Mouse (Mus musculus): Measurements from ENCODE around the gene Prss29.

The Prss29 gene

DNA sequence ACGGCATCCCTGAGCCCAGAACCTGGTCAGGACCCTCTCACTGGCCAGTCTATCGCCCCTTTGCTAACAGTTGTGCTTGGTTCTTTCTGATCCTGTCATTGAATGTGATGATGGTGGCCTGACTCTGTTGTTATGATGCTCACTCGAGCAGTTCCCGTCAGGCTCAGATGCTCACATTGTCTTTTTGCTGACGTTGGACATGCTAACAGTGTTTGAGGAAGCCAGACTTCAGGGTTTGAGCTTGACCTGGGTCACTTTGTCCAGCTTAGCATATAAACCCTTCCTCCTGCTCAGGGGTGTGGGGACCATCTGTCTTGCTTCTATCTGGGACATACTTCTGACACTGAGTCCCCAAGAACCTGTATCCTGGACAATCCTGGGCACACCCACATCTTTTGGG is at the start of gene Prss29:
Gene Prss29 (plus strand): TSS at position 301 of the 400 bp plus-strand sequence.
- no peak for DNase-seq (ENCODE audit: inconsistent ontology term)

DNA sequence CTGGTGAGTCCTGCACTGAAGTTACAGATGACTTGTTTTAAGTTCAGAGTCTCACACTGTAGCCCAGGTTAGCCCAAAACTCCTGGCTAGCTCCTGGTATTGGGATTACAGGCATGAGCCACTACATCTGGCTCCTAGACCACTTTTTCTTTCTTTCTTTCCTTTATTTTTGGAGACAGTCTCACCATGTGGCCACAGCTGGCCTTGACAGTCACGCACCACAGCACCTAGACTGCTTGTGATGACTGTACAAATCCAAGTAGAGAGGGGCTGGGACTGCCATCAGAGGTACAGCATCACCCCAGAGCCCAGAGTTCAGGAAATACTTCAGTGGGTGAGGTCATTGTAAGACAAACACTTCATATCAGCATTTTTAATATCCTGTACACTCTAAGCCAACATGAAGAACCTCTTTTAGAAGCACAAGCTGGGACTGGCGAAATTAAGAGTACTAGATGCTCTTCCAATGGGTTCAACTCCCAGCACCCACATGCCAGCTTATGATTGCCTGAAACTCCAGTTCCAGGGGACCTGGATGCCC is 47.6 kb upstream of the Prss29 start:
- no peak for DNase-seq (ENCODE audit: inconsistent ontology term)

DNA sequence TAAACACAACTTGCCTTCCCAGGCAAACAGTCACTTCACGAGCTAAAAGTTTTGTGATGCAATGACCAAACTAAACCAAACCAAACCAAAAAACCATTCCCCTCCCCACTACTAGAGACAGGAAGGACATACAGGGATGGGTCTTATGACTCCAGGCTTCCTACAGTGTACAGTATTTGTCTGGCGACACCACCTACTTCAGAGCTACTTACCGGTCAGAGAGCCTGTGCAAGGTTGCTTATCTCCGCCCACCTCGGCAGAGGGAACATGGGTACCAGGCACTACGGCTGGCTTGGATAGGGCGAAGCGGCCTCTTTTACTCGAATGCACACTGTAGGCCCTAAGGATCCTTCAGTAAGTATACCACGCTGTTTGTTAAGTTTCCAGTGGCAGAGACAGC is 46.1 kb upstream of the Prss29 start:
- peak; percentile 22 for DNase-seq (ENCODE audit: inconsistent ontology term)

DNA sequence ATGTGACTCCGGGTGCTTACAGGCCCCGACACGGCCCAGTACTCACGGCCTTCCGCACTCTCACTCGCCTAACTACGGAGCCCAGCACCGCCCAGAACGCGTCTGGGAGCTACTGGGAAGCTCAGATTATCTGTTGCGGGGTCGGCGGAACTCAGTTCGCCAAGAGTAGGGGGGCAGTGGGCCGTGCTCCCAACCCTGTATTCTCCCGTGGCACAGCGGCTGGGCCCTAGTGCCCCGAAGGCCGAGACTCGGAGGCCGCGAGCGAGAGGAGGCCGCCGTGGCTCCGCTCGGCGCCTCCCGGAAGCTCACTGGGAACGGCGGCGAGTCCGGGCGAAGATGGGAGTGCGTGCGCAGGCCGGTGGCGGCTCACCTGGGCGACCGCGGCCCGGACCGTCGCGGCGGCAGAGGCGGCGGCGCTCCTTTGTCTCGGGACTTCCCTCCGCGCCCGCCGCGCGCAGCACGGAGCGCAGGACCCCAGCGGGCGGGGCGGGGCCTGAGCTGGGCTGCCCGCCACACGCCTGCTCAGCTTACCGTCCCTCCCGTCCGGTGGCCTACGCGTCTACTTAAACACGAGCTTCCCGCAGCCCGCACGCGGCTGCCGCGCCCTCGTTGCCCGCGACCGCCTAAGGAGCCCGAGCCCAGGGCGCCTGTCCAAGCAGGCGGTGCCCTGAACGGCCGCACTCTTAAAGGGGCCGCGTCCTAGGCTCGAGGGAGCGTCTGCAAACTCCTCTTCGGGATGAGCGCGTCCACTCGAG is 45.3 kb upstream of the Prss29 start:
- no peak for DNase-seq (ENCODE audit: inconsistent ontology term)

DNA sequence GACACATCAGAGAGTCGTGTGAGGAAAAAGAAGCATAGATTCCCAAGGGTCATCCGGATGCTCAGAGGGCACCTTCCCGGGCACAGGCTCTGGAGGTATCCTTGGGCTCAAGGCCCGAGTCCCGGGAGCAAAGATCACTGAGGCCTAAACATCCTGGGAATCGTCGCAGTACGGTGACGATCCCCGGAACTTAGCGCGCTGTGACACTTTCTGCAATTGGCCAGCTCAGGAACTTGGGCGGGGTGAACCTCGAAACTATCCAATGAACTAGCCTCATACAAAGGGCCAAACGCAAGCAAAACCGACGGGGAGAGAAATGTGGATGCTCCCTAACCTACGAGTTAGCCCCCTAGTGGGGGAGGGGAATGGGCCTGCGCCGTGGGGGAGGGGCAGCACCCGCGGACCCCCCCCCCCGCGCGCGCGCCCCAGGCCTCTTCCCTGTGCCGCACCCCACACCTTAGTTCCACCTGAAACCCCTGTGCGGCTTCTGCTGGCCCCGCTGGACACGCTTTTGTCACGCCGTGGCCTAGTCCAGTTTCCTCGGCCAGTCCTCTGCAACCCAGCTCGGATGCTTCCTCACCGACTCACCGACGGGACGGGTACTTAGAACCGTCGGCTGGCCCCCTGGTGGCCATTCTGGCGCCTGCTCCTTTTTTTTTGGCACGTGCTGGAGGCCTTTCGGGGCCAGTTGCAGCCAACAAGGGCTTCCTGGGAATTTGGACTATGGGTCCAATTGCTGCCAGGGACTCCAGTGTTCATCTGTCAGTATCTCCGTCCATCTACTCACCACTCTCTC is 44.5 kb upstream of the Prss29 start:
- peak; percentile 100 for DNase-seq (ENCODE audit: inconsistent ontology term)

DNA sequence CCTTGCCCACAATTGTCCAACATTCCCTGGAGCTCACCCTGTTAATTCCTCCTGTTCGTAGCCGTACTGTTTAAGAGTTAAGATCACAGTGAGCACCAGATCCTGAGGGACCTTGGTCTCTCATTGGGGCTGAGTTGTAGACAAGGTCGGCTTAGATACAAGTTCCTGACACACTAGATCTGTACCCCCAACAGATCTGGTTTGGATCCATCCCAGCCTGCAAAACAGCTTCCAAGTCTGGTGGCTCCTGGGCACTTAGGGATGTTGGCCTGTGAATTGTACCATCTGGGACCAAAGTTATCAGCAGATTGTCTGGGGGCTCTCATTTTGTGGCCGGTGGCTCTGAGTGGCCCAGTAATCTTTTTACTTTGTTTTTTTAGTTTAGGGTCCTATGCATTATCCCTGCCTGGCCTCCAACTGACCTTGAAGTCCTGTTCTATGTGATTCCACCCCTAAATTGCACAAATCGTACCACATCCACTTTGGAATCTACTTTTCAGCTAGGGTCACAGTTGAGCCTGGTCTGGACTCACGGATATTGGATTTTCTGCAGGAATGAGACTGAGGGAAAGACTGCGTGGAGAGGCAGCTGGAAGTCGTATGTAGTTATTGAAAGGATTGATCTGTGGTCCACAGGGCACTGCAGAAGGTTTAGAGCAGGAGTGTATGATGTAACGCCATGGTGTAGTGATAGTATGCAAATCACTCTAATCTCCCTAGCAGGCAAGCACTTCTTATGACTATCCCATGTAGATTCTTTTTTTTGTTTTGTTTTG is 43.7 kb upstream of the Prss29 start, which contains the start of gene Ube2i:
Gene Ube2i (minus strand): TSS at position 52 of the 776 bp plus-strand sequence.
- DNase-seq (ENCODE audit: inconsistent ontology term) = no peak

DNA sequence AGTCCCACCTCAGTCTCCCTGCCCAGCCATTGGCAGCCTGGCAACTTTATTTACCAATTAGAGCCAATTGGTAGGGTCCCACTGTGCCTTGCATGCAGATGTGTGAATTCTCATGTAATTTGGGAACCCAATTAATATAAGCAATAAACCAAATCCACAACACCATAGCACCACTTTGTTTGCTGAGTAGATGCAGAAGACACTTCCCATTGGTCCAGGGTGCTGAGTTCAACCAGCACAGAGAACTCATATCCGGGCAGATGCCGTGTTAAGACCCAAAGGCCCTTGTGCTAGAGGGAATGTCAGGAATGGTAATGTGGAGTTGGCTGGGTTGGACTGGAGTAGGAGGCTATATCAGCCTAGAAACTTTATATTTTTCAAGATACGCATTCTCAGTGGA is 42.6 kb upstream of the Prss29 start:
- DNase-seq (ENCODE audit: inconsistent ontology term) = no peak

DNA sequence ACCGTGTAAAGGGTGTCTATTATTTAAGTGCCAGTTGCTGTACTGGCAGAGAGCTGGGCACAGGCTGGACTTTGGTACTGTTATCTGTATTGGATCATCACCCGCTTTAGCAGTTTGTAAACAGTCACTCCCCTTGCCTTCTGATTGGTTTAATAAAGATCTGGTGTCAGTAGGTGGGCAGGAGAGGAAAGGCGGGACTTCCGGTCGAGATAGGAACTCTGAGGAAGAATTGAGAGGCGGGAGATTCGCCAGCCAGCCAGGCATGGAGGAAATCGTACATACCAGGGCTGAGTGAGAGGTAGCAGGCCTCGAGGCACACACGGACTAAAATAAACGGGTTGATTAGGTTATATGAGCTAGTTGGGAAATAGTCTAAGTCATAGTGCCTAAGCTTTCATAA is 36.3 kb upstream of the Prss29 start:
- peak; percentile 7 for DNase-seq (ENCODE audit: inconsistent ontology term)

DNA sequence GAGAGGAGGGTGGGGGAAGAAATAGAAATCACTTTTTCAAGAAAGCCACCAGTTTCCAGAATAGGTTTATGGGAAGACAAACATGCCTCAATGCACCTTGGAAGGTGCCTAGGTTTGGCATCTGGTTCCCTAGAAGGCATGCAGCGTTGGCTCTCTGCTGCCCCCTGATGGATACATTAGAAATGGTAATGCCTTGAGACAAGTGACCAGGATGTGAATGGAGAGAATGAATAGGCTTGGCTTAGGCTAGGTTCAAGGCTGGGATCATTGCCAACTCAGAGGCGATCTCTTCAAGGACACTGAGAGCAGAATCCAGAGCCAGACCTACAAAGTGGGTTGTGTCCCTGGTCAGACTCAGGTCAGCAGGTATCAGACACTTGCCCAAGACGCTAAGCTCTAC is 33.4 kb upstream of the Prss29 start:
- peak; percentile 60 for DNase-seq (ENCODE audit: inconsistent ontology term)

DNA sequence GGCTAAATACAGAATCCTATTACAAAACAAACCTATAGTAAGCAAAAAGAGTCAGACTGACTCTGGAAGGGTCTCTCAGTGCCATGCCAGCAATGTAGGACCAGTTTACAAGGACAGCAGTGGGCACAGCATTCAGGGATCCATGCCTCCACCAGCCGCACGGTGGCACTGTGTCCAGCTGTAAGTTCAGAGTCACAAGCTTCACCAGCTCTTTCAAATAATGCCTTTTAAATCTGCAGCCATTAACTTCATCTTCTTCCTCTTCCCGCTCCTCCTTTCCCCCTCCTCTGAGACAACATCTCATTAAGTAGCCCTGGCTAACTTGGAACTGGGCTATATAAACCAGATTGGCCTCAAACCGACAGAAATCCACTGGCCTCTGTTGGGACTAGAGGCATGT is 29.6 kb upstream of the Prss29 start:
- peak; percentile 30 for DNase-seq (ENCODE audit: inconsistent ontology term)

DNA sequence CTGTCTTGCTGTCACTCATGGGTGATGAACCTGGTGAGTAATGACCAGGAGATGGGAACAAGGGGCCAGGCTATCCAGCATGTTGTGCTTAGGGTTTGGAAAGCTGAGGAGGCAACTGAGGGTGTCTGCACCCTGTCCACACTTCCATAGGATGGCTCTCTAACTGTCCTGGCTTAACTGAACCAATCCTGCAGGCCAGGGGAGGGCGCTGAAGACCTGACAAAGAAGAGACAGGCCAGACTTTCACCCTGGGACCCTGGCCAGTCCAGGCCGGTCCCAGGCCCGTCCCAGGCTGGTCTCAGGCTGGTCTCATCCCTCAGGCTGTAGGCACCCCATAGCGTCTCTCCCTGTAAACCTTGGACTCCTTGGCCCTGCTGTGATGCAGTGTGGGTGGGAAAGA is 28.0 kb upstream of the Prss29 start:
- no peak for DNase-seq (ENCODE audit: inconsistent ontology term)

DNA sequence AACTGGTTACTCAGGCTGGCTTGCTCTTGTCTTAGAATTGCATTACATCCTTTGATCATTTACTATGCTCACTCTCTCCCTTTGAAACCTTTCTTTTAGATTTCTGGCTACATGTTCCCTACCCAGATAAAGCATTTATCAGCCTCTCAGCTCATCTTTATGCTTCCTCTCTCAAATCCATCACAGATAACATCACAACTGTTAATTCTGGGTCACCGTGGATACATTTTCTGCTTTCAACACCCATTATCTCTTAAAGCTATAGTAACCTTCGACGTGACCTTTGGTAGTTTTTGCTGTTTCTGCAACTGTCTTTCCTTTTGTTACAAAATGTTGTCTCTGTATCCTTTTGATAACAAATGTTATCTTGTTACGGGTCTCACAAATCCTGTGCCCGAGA is 25.0 kb upstream of the Prss29 start:
- DNase-seq (ENCODE audit: inconsistent ontology term) = no peak

DNA sequence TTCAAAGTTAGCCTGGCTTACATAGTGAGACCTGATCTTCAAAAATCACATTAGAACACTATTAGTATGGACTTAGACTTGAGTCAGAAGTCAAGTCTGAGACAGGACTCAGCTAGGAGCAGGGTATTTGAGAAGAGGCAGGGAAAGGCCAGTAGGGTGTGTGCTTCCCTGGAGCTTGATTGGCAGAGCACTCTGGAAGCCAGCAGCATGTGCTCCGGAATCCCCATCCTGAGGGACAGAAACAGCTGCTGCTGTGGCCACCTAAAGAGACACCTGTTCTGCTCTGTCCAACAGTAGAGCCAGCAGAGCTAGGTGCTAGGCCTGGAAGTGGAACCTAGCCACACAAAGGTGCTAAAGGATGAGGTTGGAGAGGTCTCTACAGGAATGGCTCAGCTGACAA is 24.3 kb upstream of the Prss29 start:
- DNase-seq (ENCODE audit: inconsistent ontology term) = no peak

DNA sequence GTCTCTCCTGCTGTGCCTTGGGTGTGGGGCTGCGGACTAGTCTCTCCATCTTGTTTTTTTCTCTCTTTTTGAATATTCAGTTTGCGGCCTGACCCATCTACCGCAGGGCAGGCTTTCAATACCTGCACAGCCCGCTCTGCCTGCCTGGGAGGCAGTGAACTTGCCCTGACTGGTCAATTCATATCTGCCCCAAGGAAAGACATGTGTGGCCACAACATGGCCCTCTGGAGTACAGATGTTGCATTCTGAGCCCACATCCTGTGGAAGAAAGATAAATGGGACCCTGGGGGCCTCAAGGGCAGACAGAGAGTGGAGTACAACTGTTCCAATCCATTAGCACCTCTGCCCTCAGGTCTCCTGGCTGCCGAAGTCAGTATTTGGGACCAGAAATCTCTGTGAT is 20.4 kb upstream of the Prss29 start, which contains the start of gene Prss34:
Gene Prss34 (plus strand): TSS at position 301 of the 400 bp plus-strand sequence.
- DNase-seq (ENCODE audit: inconsistent ontology term) = no peak

DNA sequence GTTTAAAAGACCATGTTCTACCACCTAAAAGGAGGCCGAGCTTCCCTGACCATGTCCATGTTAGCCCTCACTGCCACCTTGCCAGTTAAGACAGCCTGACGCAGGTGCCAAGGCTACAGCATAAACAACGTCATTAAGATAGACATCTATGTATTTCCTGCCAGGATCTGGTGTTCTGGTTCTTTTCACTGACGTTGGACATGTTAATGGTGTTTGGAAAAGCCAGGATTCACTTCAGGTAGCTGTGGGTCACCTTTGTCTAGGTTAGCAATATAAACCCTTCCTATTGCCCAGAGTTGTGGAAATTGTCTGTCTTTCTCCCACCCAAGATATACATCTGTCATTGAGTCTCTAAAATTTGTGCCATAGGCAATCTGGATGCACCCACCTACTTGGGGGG is 10.1 kb upstream of the Prss29 start, which contains the start of gene Prss28:
Gene Prss28 (plus strand): TSS at position 301 of the 400 bp plus-strand sequence.
- DNase-seq (ENCODE audit: inconsistent ontology term) = no peak

DNA sequence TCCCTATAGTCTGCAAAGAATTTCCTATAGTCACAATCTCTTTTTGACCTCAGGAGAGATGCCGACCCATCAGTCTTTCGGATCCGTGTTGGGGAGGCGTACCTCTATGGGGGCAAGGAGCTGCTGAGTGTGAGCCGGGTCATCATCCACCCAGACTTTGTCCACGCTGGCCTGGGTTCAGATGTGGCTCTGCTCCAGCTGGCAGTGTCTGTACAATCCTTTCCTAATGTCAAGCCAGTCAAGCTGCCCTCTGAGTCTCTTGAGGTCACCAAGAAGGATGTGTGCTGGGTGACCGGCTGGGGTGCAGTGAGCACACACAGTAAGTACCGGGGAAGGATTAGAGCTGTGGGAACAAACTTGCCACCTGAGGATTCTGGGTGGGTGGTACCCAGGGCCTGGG is 2.4 kb downstream of the Prss29 start:
- no peak for DNase-seq (ENCODE audit: inconsistent ontology term)

DNA sequence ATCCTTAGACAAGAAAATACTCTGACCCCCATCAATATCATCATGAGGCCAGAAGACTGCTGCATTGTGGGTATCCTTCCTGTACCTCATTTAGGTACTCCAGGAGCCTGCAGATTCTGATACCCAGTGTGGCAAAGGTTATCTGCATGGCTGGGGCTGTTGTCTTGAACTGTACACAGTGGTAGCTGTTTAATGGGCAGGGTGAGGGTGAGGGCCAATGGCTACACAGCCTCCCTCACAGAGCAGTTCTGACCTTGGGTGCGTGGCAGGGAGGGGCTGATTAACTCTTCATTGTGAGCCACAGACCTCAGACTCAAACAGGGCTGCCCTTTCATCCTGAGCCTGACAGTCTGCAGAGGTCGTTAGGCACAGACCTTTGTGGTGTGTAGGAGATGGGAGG is 4.5 kb downstream of the Prss29 start:
- no peak for DNase-seq (ENCODE audit: inconsistent ontology term)

DNA sequence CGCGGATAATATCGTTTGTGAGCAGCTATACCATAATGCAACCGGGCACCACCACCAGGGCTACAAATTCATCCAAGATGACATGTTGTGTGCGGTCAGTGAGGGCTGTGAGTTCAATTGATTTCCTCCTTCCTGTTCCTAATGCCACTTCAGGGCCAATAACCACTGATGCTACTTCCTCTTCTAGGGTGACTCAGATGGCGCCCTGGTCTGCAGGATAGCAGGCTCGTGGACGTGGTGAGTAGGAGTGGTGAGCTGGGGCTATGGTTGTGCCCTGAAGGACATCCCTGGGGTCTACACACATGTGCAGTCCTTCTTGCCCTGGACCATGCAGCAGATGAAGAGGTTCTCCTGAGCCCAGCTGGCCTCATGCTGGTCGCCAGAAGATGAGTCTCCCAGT is 13.9 kb downstream of the Prss29 start:
- DNase-seq (ENCODE audit: inconsistent ontology term) = no peak

DNA sequence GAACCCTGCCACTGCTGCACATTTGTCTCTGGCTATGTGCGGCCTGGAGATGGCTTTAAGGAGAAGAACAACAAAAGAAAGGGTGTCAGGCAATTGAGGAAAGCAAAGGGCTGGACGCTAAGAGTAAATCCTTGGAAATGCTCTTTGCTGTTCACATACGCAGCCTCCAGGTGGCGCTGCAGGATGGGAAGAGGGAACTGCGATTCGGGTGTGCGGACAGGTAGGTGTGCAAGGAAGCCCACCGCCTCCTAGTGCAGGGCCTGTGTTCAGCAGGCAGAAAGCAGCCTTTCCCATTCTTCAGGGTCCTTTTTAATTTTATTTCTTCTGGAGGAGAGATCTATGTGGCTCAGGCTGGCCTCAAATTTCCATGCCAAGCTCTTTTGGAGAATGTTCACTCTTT is 15.5 kb downstream of the Prss29 start:
- DNase-seq (ENCODE audit: inconsistent ontology term) = peak; percentile 46

DNA sequence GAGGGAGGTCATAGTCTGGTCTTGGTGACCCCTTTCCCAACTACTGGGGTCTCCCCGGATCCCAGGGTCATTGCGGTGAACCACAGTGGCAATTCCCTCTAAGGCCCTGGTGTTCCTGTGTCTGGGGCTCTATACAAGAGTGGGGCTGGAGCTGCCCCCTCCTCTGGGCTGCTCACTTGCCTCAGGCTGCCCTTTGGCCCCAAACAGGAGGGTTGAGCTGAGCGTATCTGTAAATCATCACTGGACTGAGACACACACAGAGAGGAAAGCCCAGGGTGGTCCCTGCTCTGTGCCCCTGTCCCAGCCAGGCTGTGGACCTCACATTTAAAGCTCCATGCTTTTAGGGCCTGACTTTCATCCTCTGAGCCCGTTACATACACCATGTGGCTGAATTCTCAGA is 19.8 kb downstream of the Prss29 start:
- no peak for DNase-seq (ENCODE audit: inconsistent ontology term)

DNA sequence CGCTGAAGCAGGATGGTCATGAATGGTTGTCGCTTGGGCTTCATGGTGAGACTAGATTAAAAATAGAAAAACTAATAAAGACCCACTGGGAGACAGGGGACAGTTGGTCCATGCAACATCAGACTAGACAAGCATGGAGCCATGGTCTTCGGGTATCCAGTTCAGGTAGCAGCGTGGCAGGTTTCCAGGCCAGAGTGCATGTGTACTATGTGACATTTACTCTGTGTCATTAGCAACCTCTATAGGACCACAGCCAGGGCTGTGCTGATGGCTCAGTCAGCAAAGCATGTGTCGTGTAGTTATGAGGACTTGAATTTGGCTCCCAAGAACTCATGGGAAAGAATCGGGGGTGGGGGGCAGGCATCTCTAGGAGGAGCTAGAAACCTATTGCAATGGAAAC is 21.5 kb downstream of the Prss29 start:
- no peak for DNase-seq (ENCODE audit: inconsistent ontology term)

DNA sequence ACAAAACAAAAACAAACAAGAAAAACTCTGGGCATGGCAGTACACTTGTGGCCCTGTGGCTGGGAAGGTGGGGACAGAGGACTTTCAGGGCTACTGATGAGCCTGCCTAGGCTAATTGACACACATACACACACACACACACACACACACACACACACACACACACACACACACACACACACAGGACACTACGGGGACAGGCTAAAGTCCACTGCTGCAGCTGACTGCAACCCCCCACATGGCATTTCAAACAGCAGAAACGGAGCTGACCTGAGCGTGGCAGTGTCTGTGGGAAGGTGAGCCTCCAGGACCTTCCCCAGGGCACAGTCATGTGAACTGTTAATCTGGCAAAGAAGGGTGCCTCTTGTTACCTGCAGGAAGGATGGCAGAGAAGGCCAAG is 23.0 kb downstream of the Prss29 start:
- no peak for DNase-seq (ENCODE audit: inconsistent ontology term)
